Mouse (Mus musculus): ENCODE measurements around the gene Ccnb1. TPM values are rescaled to one million over a fixed set of nuclear protein-coding genes. Genes with fewer than 3 reads are reported as not detected.
"Not testable (repeated sequence)": the region's sequence is repeated elsewhere in the genome, so short reads cannot be mapped to it uniquely, and the experiment has no call there.

The Ccnb1 gene
- polyA plus RNA-seq, 1 experiment from 2014 or later: 47.0 TPM

DNA sequence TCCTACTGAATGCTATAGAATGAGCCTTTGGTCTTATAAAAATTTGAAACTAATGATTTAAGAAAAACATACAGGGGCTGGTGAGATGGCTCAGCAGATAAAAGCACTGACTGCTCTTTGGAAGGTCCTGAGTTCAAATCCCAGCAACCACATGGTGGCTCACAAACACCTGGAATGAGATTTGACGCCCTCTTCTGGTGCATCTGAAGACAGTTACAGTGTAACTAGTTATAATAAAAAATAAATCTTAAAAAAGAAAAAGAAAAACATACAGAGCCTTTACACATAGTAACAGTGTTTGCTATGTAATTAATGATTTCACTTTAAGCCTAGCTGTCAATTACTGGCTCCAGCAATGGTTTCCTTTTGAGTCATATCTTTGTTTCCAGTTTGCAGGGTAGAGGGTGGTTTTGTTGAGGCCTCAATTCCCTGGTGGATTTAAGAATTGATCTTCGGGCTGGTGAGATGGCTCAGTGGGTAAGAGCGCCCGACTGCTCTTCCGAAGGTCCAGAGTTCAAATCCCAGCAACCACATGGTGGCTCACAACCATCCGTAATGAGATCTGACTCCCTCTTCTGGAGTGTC is 54.8 kb downstream of the Ccnb1 start:
- H3K4me1 ChIP-seq (replicated peaks; ENCODE audit: control insufficient read depth, insufficient read depth); H3K9ac ChIP-seq (ENCODE audit: low read length); H3K36me3 ChIP-seq (ENCODE audit: control insufficient read depth, insufficient read depth, low read length); ATAC-seq (ENCODE audit: low FRiP score, low TSS enrichment); DNase-seq (ENCODE audit: low spot score); H3K27me3 ChIP-seq (ENCODE audit: control insufficient read depth, insufficient read depth, low read length); H3K9me3 ChIP-seq (ENCODE audit: control insufficient read depth, low read length); H3K4me3 ChIP-seq (ENCODE audit: low read depth, low read length): not testable (repeated sequence)
- Histone ChIP-seq H3K4me2 (replicated peaks; ENCODE audit: low read depth) (peak overlapping the region; percentile 40; the same call in 1 of the 2 replicates), H3K27ac (replicated peaks) (peak overlapping the region; percentile 94)
- 84% methylated on average over 5 of the region's 6 CpGs for WGBS
- TF ChIP-seq CTCF (IDR thresholded peaks at IDR 0.05; ENCODE audit: low read depth): peak; percentile 42; the same call in 1 of the 2 replicates

- peak within 1 kb of the TSS; percentile 90 for H3K4me2 ChIP-seq (replicated peaks; ENCODE audit: low read depth)
- H3K36me3 ChIP-seq (ENCODE audit: control insufficient read depth, insufficient read depth, low read length): peaks cover 4% of the 10 kb centered on the region; the same call in 1 of the 2 replicates
- no peaks in the 10 kb centered on the region for H3K27me3 ChIP-seq (ENCODE audit: control insufficient read depth, insufficient read depth, low read length)
- TF ChIP-seq CTCF (IDR thresholded peaks at IDR 0.05; ENCODE audit: low read depth) (no peak), EP300 (optimal IDR thresholded peaks at IDR 0.05) (peak; percentile 26)
- peak within 1 kb of the TSS; percentile 92 for H3K9ac ChIP-seq (ENCODE audit: low read length)
- peak within 1 kb of the TSS; percentile 94 for H3K27ac ChIP-seq (replicated peaks)
- DNase-seq (ENCODE audit: low spot score) (peak; percentile 96), ATAC-seq (ENCODE audit: low FRiP score, low TSS enrichment) (peak; percentile 99)
- H3K9me3 ChIP-seq (ENCODE audit: control insufficient read depth, low read length): no peaks in the 10 kb centered on the region
- whole genome bisulfite sequencing: under 1% methylated on average over 19 of the region's 19 CpGs
- H3K4me1 ChIP-seq (replicated peaks; ENCODE audit: control insufficient read depth, insufficient read depth): 0 out of 2 replicates have a peak, but pooled peaks cover 3% of the 10 kb centered on the region
- peak within 1 kb of the TSS; percentile 86 for H3K4me3 ChIP-seq (ENCODE audit: low read depth, low read length)
Measured at GRCm38 (mm10) chr13:100730861-100731176, 55.6 kb downstream of the Ccnb1 start, which contains the start of gene Cdk7. Cdk7 (minus strand) TSS chr13:100730939.

DNA sequence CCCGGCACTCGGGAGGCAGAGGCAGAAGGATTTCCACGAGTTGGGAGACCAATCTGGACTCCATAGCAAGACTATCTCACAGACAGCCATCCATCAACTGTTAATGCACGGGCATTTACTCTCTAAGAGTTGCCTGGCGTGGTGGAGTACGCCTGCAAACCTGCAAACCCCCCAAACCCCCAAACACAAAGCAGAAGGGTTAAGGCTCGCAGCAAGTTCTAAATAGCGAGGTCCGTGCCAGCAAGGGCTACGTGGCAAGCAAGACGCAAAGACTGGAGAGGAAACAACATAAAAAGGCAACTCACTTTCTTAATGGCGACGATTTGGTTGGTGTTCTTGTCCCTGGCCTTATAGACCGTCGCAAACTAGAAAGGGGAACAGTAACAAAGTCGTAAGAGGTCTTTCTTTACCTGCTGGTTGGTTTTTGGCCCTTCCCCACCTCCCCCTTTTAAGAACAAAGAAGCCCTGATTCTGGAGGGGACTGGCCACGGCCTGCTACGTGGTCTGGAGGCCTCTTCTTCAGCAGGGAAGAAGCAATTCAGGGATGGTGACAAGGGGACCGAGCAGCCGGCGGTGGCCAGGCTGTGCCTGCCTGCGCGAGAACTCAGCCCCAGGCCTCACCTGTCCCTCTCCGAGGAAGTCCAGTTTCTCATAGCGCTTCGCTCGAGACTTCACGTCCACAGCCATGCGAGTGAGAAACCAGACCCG is 56.1 kb downstream of the Ccnb1 start:
- Histone ChIP-seq H3K27me3 (ENCODE audit: control insufficient read depth, insufficient read depth, low read length) (no peaks in the 10 kb centered on the region), H3K4me1 (replicated peaks; ENCODE audit: control insufficient read depth, insufficient read depth) (0 out of 2 replicates have a peak, but pooled peaks cover 3% of the 10 kb centered on the region), H3K36me3 (ENCODE audit: control insufficient read depth, insufficient read depth, low read length) (peaks cover 6% of the 10 kb centered on the region; the same call in 1 of the 2 replicates), H3K9me3 (ENCODE audit: control insufficient read depth, low read length) (no peaks in the 10 kb centered on the region), H3K27ac (replicated peaks) (peak overlapping the region; percentile 94), H3K4me3 (ENCODE audit: low read depth, low read length) (peak overlapping the region; percentile 86), H3K9ac (ENCODE audit: low read length) (peak overlapping the region; percentile 92), H3K4me2 (replicated peaks; ENCODE audit: low read depth) (peak overlapping the region; percentile 90)
- WGBS: under 1% methylated on average over 30 of the region's 30 CpGs
- no peak for ATAC-seq (ENCODE audit: low FRiP score, low TSS enrichment)
- DNase-seq (ENCODE audit: low spot score): peak; percentile 38
- no peak for TF ChIP-seq CTCF (IDR thresholded peaks at IDR 0.05; ENCODE audit: low read depth)
- TF ChIP-seq EP300 (optimal IDR thresholded peaks at IDR 0.05): no peak

Other genes starting within 250 kb of the Ccnb1 start
- 65.7 and 66.0 TPM in 2 replicates for gene Ocln, start 233.9 kb downstream of the Ccnb1 start, polyA plus RNA-seq (2015; fragmentation: Nextera tagmentation; extraction: Ambion mirVana)
- gene Marveld2, start 169.6 kb downstream of the Ccnb1 start, polyA plus RNA-seq (2015; fragmentation: Nextera tagmentation; extraction: Ambion mirVana): 11.3 and 11.5 TPM in 2 replicates
- gene Ak6, start 135.6 kb downstream of the Ccnb1 start, polyA plus RNA-seq (2015; fragmentation: Nextera tagmentation; extraction: Ambion mirVana): 163 and 164 TPM in 2 replicates
- 11.7 and 13.0 TPM in 2 replicates for gene Rad17, start 135.5 kb downstream of the Ccnb1 start, polyA plus RNA-seq (2015; fragmentation: Nextera tagmentation; extraction: Ambion mirVana)
- gene Taf9, start 135.0 kb downstream of the Ccnb1 start, polyA plus RNA-seq (2015; fragmentation: Nextera tagmentation; extraction: Ambion mirVana): 9.6 and 10.9 TPM in 2 replicates
- 4.9 and 5.1 TPM in 2 replicates for gene Ccdc125, start 116.9 kb downstream of the Ccnb1 start, polyA plus RNA-seq (2015; fragmentation: Nextera tagmentation; extraction: Ambion mirVana)
- gene Cdk7, start 55.6 kb downstream of the Ccnb1 start, polyA plus RNA-seq (2015; fragmentation: Nextera tagmentation; extraction: Ambion mirVana): 50.9 and 52.8 TPM in 2 replicates
- gene Mrps36, start 41.9 kb downstream of the Ccnb1 start, polyA plus RNA-seq (2015; fragmentation: Nextera tagmentation; extraction: Ambion mirVana): 147 and 162 TPM in 2 replicates
- gene Cenph, start 10.7 kb downstream of the Ccnb1 start, polyA plus RNA-seq (2015; fragmentation: Nextera tagmentation; extraction: Ambion mirVana): 10.3 and 11.5 TPM in 2 replicates
- gene Slc30a5, start 46.9 kb upstream of the Ccnb1 start, polyA plus RNA-seq (2015; fragmentation: Nextera tagmentation; extraction: Ambion mirVana): 37.0 and 38.3 TPM in 2 replicates